Mouse (Mus musculus): ENCODE measurements at regions not wholly inside any gene's neighbourhood (a gene's known extent, or its start where the extent isn't known, plus 50 kb on each side); places are given as distances from the start of the nearest gene placed in this dataset.

DNA sequence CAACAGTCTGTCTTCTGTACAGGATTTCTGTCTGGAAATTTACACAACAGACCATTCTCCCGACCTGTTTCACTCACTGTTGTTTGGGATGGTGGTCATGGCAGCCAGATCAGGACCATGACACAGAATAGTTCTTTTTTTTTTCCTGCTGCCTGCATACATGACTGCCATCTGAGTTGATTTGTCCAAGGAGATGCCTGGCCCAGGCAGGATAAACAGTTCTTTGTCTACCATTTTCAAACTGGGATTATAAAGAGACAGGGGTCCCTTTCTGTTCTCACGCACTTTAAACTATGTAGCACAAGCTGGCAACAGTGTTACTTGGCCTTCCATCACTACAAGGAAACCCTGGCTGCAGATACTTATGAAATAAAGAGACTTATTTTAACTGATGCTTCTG, 61.1 kb downstream of the Snrpe start:
- no peak for TF ChIP-seq POLR2A (IDR thresholded peaks at IDR 0.05; ENCODE audit: borderline replicate concordance, extremely low read depth, low read depth, low read length)
- no peak for TF ChIP-seq CTCF (IDR thresholded peaks at IDR 0.05; ENCODE audit: insufficient read depth, low read length)

All from lung, adult 2 months (tissue).